Mouse (Mus musculus) liver, embryonic 15.5 days (tissue): Measurements from ENCODE around the gene Gm20388. TPM values are rescaled to one million over a fixed set of nuclear protein-coding genes. Genes with fewer than 3 reads are reported as not detected.
"Not testable (repeated sequence)": the region's sequence is repeated elsewhere in the genome, so short reads cannot be mapped to it uniquely, and the experiment has no call there.

Experiments used
- ATAC-seq: fragments of 200-750 bp; cut with Nextera tagmentation; 2 replicates; pipeline ENCODE4 v1.8.0; 2017; ENCODE audit warnings: moderate number of reproducible peaks, mild to moderate bottlenecking, moderate library complexity; ENCODE audit not compliant: insufficient read depth
- H3K27ac ChIP-seq: fragments of 300-500 bp; sonication (generic); replicated peaks from 2 replicates; pipeline ENCODE4 v1.5.1; 2015; ENCODE audit warnings: mild to moderate bottlenecking, inconsistent platforms
- H3K27me3 ChIP-seq: fragments of 300-500 bp; sonication (generic); 2 replicates; pipeline ENCODE4 v1.6.1; 2015; ENCODE audit warnings: mild to moderate bottlenecking, inconsistent platforms
- H3K36me3 ChIP-seq: fragments of 300-500 bp; sonication (generic); replicated peaks from 2 replicates; pipeline ENCODE4 v1.6.1; 2015; ENCODE audit warnings: moderate library complexity, mild to moderate bottlenecking, inconsistent platforms
- H3K4me1 ChIP-seq: fragments of 300-500 bp; sonication (generic); replicated peaks from 2 replicates; pipeline ENCODE4 v1.6.1; 2015; ENCODE audit warnings: inconsistent platforms
- H3K4me2 ChIP-seq: fragments of 300-500 bp; sonication (generic); 2 replicates; pipeline ENCODE4 v1.6.1; 2015; ENCODE audit warnings: moderate library complexity, mild to moderate bottlenecking, inconsistent platforms
- H3K4me3 ChIP-seq: fragments of 300-500 bp; sonication (generic); replicated peaks from 2 replicates; pipeline ENCODE4 v1.5.1; 2015; ENCODE audit warnings: mild to moderate bottlenecking, inconsistent platforms
- H3K9ac ChIP-seq: fragments of 300-500 bp; sonication (generic); 2 replicates; pipeline ENCODE4 v1.6.1; 2015; ENCODE audit warnings: moderate library complexity, mild to moderate bottlenecking, inconsistent platforms
- H3K9me3 ChIP-seq: fragments of 300-500 bp; sonication (generic); replicated peaks from 2 replicates; pipeline ENCODE4 v1.6.1; 2016; ENCODE audit warnings: inconsistent platforms
- WGBS: fragments of 180-500 bp; shearing (Covaris S2); methylation state at CpG from one replicate; pipeline ENCODE4 v1.1.7; 2015; ENCODE audit warnings: mixed read lengths; ENCODE audit not compliant: insufficient replicate concordance; 5-methylcytosine and 5-hydroxymethylcytosine counted together
- polyA plus RNA-seq: library from polyadenylated mRNA; unstranded; fragments of >200 nt; fragmentation: Nextera tagmentation; extraction: Ambion mirVana; gene quantifications from 2 replicates; pipeline ENCODE4 v1.2.1, GENCODE M21; 2015

Gm20388 gene
- polyA plus RNA-seq, 1 experiment from 2014 or later = not detected

DNA sequence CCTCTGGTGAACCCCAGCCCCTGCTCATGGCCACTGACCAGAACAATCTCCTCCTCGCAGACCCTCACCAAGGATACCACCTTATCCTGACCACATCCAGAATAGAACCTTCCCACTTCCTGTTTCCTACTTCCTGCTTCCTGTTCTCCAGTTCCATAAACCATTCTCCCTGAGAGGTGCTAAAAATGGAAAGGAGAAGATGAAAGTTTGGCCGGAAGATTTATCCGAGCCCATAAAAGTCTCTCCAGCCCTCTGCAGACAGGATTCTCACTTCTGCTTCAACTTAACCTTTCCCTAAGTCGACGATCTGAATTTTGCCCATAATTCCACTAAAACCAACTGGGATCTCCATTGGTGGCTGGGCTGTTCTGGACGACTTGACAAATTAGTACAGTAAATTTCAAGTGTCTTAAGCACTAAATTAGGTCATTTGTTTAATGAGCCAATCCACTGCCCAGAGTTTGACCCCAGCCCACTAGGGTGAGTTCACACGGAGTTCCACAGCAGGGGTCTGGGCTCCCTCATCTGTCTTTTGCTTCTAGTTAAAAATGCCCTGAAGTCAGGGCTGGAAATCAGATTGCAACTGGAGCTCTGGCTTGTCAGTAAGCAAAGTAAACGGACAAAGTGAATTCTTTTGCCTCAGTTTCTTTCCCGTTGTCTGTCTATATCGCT, 1391.5 kb downstream of the Gm20388 start:
- peaks cover 37% of the 10 kb centered on the region for H3K27me3 ChIP-seq

DNA sequence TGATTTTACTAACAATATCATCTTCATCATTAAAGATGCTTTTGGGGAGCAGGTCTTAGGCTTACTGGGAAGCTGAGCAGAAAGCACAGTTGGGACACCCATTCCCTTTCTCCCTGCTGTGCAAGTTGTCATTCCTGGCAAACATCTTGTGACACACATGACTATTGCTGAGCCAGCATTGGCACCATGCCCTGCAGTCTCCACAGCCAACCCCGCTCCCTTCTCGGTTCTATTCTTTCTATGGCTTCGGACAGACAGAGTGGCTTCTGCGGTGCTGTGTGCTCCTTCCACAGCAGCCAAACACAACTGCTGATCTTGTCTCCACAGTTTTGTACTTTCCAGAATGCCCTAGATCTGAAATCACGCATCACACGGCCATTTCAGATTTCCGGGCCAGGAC, 1397.1 kb downstream of the Gm20388 start:
- ATAC-seq = no peak
- H3K9ac ChIP-seq = no peak overlapping the region
- 77% methylated on average over 7 of the region's 7 CpGs for WGBS

More for the DNA sequence above, 1391.5 kb downstream of the Gm20388 start:
- 20% methylated on average over 10 of the region's 10 CpGs for WGBS
- ATAC-seq = no peak
- H3K4me2 ChIP-seq = no peak overlapping the region
- no peak overlapping the region for H3K27ac ChIP-seq
- no peak overlapping the region for H3K9ac ChIP-seq
- no peaks in the 10 kb centered on the region for H3K36me3 ChIP-seq
- H3K9me3 ChIP-seq = no peaks in the 10 kb centered on the region
- H3K4me3 ChIP-seq = no peak overlapping the region
- H3K4me1 ChIP-seq = peaks cover 4% of the 10 kb centered on the region; the same call in 1 of the 2 replicates

DNA sequence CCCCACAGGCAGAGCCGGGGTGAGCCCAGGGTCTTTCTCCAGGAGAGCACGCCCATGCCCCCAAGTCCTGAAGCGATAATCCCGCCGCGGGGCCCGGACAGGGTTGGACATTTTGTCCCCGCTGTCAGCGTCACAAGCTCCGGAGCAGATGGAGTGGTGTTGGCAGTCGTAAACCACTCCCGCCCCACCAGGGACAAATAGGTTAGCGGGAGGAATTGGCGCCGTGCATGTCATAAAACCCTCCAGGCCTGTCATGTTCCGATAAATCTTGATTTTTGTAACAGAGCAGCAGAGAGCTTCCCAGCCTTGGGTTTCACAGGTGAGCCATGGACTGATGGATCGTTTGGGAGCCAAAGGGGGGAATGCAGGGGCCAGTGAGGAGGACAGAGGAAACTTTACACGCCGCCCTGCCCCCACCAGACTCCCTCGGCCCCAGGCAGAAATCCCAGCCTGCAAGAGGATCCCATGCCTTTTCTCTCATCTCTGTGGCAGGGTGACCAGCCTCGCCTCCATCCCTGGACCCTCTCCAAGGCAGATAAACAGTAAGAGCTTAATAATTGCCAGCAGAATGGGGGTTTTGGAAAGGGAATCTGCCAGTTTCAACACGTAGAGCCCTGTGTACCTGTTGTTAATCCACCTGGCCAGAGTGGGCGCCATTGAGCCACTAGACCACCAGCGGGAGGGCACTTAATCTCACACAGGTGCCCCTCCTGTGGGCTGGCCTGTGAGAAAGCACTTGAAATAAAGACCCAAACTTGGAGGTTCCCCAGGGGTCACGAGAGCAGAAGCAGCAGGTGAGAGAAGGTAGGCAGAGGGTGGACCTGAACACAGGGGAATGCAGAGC, 1400.6 kb downstream of the Gm20388 start:
- H3K9me3 ChIP-seq = no peaks in the 10 kb centered on the region
- H3K27ac ChIP-seq = no peak overlapping the region
- no peak overlapping the region for H3K9ac ChIP-seq
- H3K4me3 ChIP-seq = no peak overlapping the region
- WGBS = 20% methylated on average over 25 of the region's 25 CpGs
- no peaks in the 10 kb centered on the region for H3K4me1 ChIP-seq
- no peak for ATAC-seq
- H3K27me3 ChIP-seq = peaks cover 20% of the 10 kb centered on the region
- H3K36me3 ChIP-seq = no peaks in the 10 kb centered on the region
- no peak overlapping the region for H3K4me2 ChIP-seq

More for the DNA sequence above, 1397.1 kb downstream of the Gm20388 start:
- no peaks in the 10 kb centered on the region for H3K36me3 ChIP-seq
- no peaks in the 10 kb centered on the region for H3K4me1 ChIP-seq
- peaks cover 32% of the 10 kb centered on the region for H3K27me3 ChIP-seq
- H3K9me3 ChIP-seq = no peaks in the 10 kb centered on the region
- H3K4me2 ChIP-seq = no peak overlapping the region
- H3K27ac ChIP-seq = no peak overlapping the region
- no peak overlapping the region for H3K4me3 ChIP-seq

DNA sequence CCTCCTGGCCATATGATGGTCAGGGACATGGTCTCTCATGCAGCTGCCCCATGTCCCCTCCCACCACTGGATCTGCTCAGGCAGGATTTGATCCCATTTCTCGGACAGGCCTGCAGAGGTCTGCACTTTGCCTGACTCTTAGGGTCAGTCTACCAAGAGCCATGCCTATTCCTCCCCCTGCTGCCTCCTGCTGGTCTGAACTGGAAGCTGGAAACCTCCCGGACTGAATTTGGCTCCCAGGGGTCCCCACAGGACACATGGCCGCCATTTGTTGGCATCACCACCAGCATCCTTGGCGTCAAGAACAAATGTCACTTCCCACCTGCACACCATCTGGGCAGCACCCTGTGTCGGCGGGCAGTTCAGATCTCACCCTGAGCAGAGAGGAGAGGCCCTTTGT, 1402.8 kb downstream of the Gm20388 start:
- Histone ChIP-seq H3K4me2 (no peak overlapping the region), H3K9me3 (no peaks in the 10 kb centered on the region), H3K9ac (no peak overlapping the region), H3K4me3 (no peak overlapping the region), H3K27ac (no peak overlapping the region), H3K36me3 (no peaks in the 10 kb centered on the region), H3K4me1 (no peaks in the 10 kb centered on the region), H3K27me3 (peaks cover 24% of the 10 kb centered on the region)
- ATAC-seq = no peak
- 36% methylated on average over 6 of the region's 6 CpGs for WGBS

DNA sequence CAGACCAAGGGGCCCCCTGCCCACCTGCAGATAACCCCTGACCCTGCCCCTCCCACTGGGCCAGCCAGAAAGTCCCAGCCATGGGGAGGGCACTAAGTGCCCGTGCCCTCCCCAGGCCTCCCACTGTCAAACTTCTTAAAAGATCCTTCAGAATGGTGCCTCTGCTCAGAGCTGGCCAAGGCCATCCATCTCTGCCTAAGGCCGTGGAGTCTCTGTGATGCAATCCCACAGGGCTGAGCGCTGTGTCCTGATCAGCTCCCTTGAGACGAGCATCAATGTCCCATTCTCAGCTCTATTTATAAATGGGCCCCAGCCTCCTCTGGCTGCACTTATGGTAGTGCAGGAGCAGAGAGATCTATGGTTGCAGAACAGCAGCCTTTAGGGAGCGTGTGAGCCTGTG, 1403.4 kb downstream of the Gm20388 start:
- H3K4me2 ChIP-seq = no peak overlapping the region
- no peak overlapping the region for H3K27ac ChIP-seq
- peaks cover 22% of the 10 kb centered on the region for H3K27me3 ChIP-seq
- 53% methylated on average over 5 of the region's 5 CpGs for WGBS
- no peaks in the 10 kb centered on the region for H3K9me3 ChIP-seq
- ATAC-seq = no peak
- H3K9ac ChIP-seq = no peak overlapping the region
- H3K4me1 ChIP-seq = no peaks in the 10 kb centered on the region
- no peak overlapping the region for H3K4me3 ChIP-seq
- no peaks in the 10 kb centered on the region for H3K36me3 ChIP-seq

DNA sequence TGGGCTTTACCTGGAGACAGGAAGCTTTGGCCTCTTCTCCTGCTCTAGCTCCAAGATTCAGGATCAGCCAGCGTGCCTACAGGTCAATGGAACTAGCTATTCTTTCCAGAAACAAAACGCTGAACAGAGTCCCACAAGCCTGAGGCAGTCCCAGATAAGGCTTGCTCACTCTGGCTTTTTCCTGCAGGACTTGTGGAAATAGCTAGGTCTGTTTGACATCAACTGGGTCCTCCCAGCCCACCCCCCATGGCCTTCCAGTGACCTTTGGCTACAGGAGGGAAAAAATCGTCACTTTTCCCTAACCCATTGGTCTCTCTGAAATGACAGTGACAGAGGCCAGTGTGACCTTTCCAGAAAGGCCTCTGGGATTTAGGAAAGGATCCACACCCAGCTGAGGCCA, 1404.9 kb downstream of the Gm20388 start:
- 9% methylated on average over 3 of the region's 3 CpGs for WGBS

DNA sequence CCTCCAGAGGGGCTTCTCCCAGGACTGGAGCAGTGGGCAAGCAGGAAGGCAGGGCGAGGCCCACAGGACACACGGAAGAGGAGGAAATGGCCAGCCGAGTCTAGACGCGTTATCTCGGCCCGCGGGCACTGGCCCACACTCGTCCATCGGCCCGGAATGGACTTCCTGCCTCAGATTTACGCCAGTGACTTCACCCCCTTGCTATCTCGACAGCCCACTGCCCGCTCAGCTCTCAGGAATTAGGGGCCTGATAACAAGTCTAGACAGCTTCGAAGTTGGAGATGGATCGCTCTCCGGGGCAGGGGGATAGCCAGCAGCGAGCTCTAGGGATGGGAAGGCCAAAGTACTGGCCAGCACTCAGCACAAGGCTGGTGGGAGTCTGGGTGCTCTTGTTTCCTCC, 1405.4 kb downstream of the Gm20388 start:
- no peak for ATAC-seq
- Histone ChIP-seq H3K4me3 (no peak overlapping the region), H3K4me1 (no peaks in the 10 kb centered on the region), H3K9me3 (no peaks in the 10 kb centered on the region), H3K27me3 (peaks cover 8% of the 10 kb centered on the region; the same call in 1 of the 2 replicates), H3K36me3 (no peaks in the 10 kb centered on the region), H3K9ac (no peak overlapping the region), H3K27ac (no peak overlapping the region), H3K4me2 (no peak overlapping the region)
- WGBS = 9% methylated on average over 18 of the region's 18 CpGs

More for the DNA sequence above, 1404.9 kb downstream of the Gm20388 start:
- Histone ChIP-seq H3K9me3 (no peaks in the 10 kb centered on the region), H3K27me3 (peaks cover 13% of the 10 kb centered on the region), H3K36me3 (no peaks in the 10 kb centered on the region), H3K4me2 (no peak overlapping the region), H3K9ac (no peak overlapping the region), H3K27ac (no peak overlapping the region), H3K4me1 (no peaks in the 10 kb centered on the region), H3K4me3 (no peak overlapping the region)
- no peak for ATAC-seq

DNA sequence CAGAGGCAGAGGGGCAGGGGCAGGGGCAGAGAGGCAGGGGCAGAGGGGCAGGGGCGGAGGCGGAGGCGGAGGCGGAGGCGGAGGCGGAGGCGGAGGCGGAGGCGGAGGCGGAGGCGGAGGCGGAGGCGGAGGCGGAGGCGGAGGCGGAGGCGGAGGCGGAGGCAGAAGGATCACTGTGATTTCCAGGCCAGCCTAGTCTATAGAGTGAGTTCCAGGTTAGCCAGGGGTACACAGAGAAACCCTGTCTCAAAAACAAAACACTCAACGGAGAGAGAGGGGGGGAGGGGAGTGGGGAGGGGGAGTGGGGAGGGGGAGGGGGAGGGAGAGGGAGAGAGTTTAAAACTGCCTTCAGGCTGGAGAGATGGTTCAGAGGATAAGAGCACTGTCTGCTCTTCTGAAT, 1408.1 kb downstream of the Gm20388 start:
- H3K9ac ChIP-seq, H3K9me3 ChIP-seq, H3K36me3 ChIP-seq, H3K27ac ChIP-seq, ATAC-seq, H3K27me3 ChIP-seq, H3K4me2 ChIP-seq, H3K4me1 ChIP-seq, H3K4me3 ChIP-seq: not testable (repeated sequence)
- WGBS = 0% methylated on average over 5 of the region's 19 CpGs

DNA sequence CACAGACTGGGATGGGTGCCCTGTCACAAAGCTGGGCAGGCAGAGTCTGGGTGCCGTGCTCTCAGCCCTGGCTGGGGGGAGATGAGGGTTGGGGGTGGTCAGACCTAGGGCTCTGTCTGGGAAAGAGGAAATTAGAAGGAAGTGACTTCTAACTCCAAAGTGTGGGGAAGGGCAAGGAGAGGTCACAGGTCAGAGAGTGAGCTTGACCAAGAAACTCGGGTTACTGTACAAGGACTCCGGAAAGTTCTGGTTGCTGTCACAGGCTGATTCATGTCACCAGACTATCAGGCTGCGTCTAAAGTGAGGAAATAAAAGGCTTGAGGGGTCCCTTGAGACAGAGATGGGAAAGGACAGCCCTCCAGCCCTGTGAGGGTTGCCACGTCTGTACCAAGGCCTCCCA, 1408.8 kb downstream of the Gm20388 start:
- no peak overlapping the region for H3K4me2 ChIP-seq
- WGBS = 14% methylated on average over 5 of the region's 5 CpGs
- no peak for ATAC-seq

DNA sequence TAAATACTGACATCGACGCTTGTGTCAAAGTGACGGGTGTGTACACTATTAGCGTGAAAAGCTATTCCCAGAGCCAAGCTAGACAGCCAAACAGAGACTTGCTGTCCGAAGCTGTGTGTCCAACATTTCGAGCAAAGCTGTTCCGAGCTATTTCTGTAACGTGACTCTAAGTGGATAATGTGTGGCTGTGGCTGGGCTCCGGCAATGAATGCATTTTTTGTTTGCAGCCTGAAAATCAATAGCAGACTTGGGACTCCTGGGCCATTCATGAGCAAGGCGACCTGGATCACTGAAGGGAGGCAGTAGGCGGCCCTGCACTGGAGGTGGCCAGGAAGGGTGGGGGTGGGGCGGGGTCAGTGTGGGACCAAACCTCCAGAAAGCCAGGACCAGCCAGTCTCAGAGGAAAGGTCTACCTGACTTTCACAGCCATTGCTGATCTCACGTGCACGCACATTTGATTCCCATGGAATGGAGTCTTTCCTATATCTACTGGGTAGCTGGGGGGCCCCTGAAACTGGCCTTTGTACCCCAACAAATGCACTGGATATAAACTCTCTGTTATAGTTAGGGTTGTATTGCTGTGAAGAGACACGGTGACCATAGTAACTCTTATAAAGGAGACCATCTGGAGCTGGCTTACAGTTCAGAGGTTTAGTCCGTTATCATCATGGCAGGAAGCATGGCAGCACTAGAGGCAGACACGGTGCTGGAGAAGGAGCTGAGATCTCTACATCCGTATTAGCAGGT, 1415.7 kb downstream of the Gm20388 start:
- Histone ChIP-seq H3K4me3 (no peak overlapping the region), H3K9ac (no peak overlapping the region), H3K4me1 (no peaks in the 10 kb centered on the region), H3K4me2 (0 out of 2 replicates have a peak overlapping the region, but pooled peaks have one; percentile 5), H3K27me3 (no peaks in the 10 kb centered on the region), H3K27ac (peak overlapping the region; percentile 70), H3K36me3 (no peaks in the 10 kb centered on the region), H3K9me3 (no peaks in the 10 kb centered on the region)
- ATAC-seq = peak; percentile 78
- WGBS = 54% methylated on average over 18 of the region's 18 CpGs

More for the DNA sequence above, 1408.8 kb downstream of the Gm20388 start:
- Histone ChIP-seq H3K4me3 (no peak overlapping the region), H3K9ac (no peak overlapping the region), H3K27ac (no peak overlapping the region), H3K27me3 (0 out of 2 replicates have a peak, but pooled peaks cover 4% of the 10 kb centered on the region), H3K9me3 (no peaks in the 10 kb centered on the region), H3K36me3 (no peaks in the 10 kb centered on the region), H3K4me1 (no peaks in the 10 kb centered on the region)

DNA sequence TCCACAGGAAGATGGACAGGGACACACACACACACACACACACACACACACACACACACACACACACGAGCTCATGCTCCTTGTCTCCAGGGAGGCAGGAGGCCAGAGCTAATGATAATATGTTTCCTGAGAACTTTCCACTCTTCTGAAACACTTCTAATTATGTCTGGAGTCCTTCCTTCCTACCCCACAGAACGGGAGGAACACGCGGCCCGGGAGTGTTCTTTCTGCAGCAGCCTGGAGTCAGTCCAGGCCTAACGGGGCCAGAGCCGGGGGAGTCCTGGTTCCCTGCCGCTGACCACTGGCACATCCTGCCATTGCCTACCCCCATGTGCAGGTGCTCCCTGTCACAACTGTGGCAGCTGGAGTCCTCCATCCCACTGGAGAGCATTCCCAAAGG, 1421.8 kb downstream of the Gm20388 start:
- Histone ChIP-seq H3K4me3 (no peak overlapping the region), H3K9me3 (peaks cover 4% of the 10 kb centered on the region; the same call in 1 of the 2 replicates), H3K27me3 (peaks cover 19% of the 10 kb centered on the region), H3K27ac (no peak overlapping the region), H3K4me1 (no peaks in the 10 kb centered on the region), H3K4me2 (no peak overlapping the region), H3K9ac (no peak overlapping the region), H3K36me3 (no peaks in the 10 kb centered on the region)
- 20% methylated on average over 8 of the region's 8 CpGs for WGBS
- no peak for ATAC-seq
